Mouse (Mus musculus): ENCODE measurements around the gene Msrb3.
A peak's percentile ranks its signal among the peaks of the same experiment; 100 is the strongest.
"Not testable (repeated sequence)": the region's sequence is repeated elsewhere in the genome, so short reads cannot be mapped to it uniquely, and the experiment has no call there.

Msrb3 gene

GRCm38 (mm10) chr10:120801127-120801526 lies 97.8 kb downstream of the Msrb3 start:
- no peak for DNase-seq

GRCm38 (mm10) chr10:120799479-120799878 lies 99.4 kb downstream of the Msrb3 start:
- no peak for DNase-seq

GRCm38 (mm10) chr10:120796749-120797148 lies 102.2 kb downstream of the Msrb3 start:
- no peak for DNase-seq

GRCm38 (mm10) chr10:120794391-120794817 lies 104.5 kb downstream of the Msrb3 start:
- no peak for DNase-seq

GRCm38 (mm10) chr10:120792191-120792765 lies 106.6 kb downstream of the Msrb3 start:
- no peak for DNase-seq

GRCm38 (mm10) chr10:120791438-120791837 lies 107.5 kb downstream of the Msrb3 start:
- no peak for DNase-seq

GRCm38 (mm10) chr10:120787202-120787601 lies 111.7 kb downstream of the Msrb3 start:
- no peak for DNase-seq

- DNase-seq, result no peak
Measured at GRCm38 (mm10) chr10:120784516-120784915, 114.4 kb downstream of the Msrb3 start.

- DNase-seq, result no peak
Measured at GRCm38 (mm10) chr10:120783393-120783792, 115.5 kb downstream of the Msrb3 start.

- no peak for DNase-seq
Measured at GRCm38 (mm10) chr10:120777499-120777898, 121.4 kb downstream of the Msrb3 start.

GRCm38 (mm10) chr10:120775361-120775760 lies 123.5 kb downstream of the Msrb3 start:
- no peak for DNase-seq

GRCm38 (mm10) chr10:120767418-120767817 lies 131.5 kb downstream of the Msrb3 start:
- no peak for DNase-seq

- DNase-seq, result no peak
Measured at GRCm38 (mm10) chr10:120765398-120765797, 133.5 kb downstream of the Msrb3 start.

- no peak for DNase-seq
Measured at GRCm38 (mm10) chr10:120763656-120764466, 135.0 kb downstream of the Msrb3 start.

- no peak for DNase-seq
Measured at GRCm38 (mm10) chr10:120762958-120763357, 135.9 kb downstream of the Msrb3 start.

GRCm38 (mm10) chr10:120760679-120761078 lies 138.2 kb downstream of the Msrb3 start:
- DNase-seq, result no peak

- no peak for DNase-seq
Measured at GRCm38 (mm10) chr10:120759883-120760282, 139.0 kb downstream of the Msrb3 start.

GRCm38 (mm10) chr10:120752454-120752853 lies 146.4 kb downstream of the Msrb3 start:
- DNase-seq, result no peak

- no peak for DNase-seq
Measured at GRCm38 (mm10) chr10:120751821-120752261, 147.1 kb downstream of the Msrb3 start.

GRCm38 (mm10) chr10:120751295-120751722 lies 147.6 kb downstream of the Msrb3 start:
- peak; percentile 32 for DNase-seq

- not testable (repeated sequence) for DNase-seq
Measured at GRCm38 (mm10) chr10:120749556-120749955, 149.3 kb downstream of the Msrb3 start.

GRCm38 (mm10) chr10:120748156-120748555 lies 150.7 kb downstream of the Msrb3 start:
- DNase-seq, result no peak

- peak; percentile 28 for DNase-seq
Measured at GRCm38 (mm10) chr10:120745138-120745856, 153.6 kb downstream of the Msrb3 start.
